Mouse (Mus musculus) testis, adult 2 months (tissue): ENCODE data around the gene Samd4b.

Experiments used
- CTCF ChIP-seq: fragments of 200-500 bp; IDR thresholded peaks from 2 replicates; pipeline ENCODE4 v1.5.1; 2012; ENCODE audit warnings: low read depth, mild to moderate bottlenecking, inconsistent platforms, low read length, moderate library complexity; ENCODE audit not compliant: control insufficient read depth, insufficient read depth, insufficient replicate concordance
- POLR2A ChIP-seq: fragments of 200-500 bp; IDR thresholded peaks from 2 replicates; pipeline ENCODE4 v1.6.1; 2012; ENCODE audit warnings: low read depth, mild to moderate bottlenecking, inconsistent platforms, low read length, moderate library complexity; ENCODE audit not compliant: control insufficient read depth

GRCm38 (mm10) chr7:28572689-28573088 lies 25.3 kb downstream of the Samd4b start:
- no peak for TF ChIP-seq CTCF
- no peak for TF ChIP-seq POLR2A
